Mouse (Mus musculus): Measurements from ENCODE around the gene E330034G19Rik. TPM values are rescaled to one million over a fixed set of nuclear protein-coding genes. Genes with fewer than 3 reads are reported as not detected.

E330034G19Rik gene
- polyA plus RNA-seq, 1 experiment from 2014 or later, result not detected

DNA sequence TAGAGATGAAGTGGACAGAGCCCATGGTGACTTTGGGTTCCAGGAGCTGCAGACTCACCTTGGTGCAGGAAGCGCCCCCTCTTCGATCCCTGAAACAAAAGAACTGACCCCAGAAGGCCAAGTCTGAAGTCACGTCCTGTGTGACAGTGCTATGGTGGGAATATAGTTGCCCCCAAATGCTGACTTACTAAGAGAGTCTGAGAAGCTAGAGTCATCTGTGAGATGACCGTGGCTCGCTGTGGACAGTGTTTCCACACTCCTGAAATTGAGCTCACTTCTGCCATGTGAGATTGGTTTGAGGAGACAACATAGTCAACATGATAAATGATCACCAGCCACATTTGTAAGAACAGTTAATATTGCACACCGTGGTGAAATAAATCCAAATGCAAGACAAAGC lies 30.6 kb upstream of the E330034G19Rik start:
- ATAC-seq (ENCODE audit: low read depth), result no peak
- no peaks in the 10 kb centered on the region for H3K27me3 ChIP-seq (ENCODE audit: control insufficient read depth, insufficient read depth, low read depth, low read length)

DNA sequence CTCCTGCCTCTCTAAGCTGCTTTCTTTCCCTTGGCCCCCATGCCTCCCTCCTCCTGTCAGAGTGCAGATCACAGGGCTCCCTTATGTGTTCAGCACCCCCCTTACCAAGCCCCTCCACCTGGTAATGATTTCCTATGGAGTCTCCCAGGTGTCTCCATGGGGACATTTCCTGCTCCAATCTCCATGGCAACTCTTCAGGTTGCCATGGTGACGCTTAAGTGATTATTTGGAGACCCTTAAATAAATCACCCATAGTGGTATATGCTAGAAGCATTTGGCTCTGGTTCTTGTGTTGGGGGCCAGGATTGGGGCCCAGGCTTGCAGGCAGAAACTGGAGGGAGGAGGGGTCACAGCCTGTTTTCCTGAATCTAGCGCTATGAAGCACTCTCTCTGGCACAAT lies 30.1 kb upstream of the E330034G19Rik start:
- ATAC-seq (ENCODE audit: low read depth), result no peak

More for the DNA sequence above, 30.6 kb upstream of the E330034G19Rik start:
- Histone ChIP-seq H3K4me1 (ENCODE audit: control insufficient read depth, low read depth, low read length) (no peaks in the 10 kb centered on the region), H3K36me3 (ENCODE audit: control insufficient read depth, insufficient read depth) (no peaks in the 10 kb centered on the region), H3K4me3 (ENCODE audit: low read depth, low read length) (no peak overlapping the region), H3K9me3 (replicated peaks; ENCODE audit: control insufficient read depth, low read length) (no peaks in the 10 kb centered on the region), H3K27ac (ENCODE audit: low read length) (no peak overlapping the region), H3K9ac (ENCODE audit: low read depth, low read length) (no peak overlapping the region), H3K4me2 (ENCODE audit: low read depth, low read length) (no peak overlapping the region)
- WGBS (ENCODE audit: insufficient replicate concordance), result 54% methylated on average over 6 of the region's 6 CpGs

DNA sequence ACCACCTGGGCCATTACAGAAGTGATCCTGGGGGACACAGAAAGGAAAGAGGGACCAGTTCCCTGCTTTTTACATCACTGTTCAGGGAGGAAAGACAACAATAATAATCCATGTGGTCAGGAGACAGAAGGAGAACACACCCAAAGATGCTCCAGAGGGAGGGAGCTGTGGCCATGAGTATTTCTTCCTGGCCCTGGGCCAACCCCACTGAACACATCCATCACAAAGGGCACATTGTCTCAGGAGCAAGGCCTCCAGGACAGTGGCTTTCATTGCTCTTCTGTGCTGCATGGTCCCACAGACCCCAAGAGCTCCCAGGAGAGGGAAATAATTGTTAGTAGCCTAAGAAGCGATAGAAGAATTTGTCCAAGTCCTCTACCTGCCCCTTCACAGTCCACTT lies 23.4 kb upstream of the E330034G19Rik start:
- ATAC-seq (ENCODE audit: low read depth), result no peak

More for the DNA sequence above, 30.1 kb upstream of the E330034G19Rik start:
- Histone ChIP-seq H3K27me3 (ENCODE audit: control insufficient read depth, insufficient read depth, low read depth, low read length) (no peaks in the 10 kb centered on the region), H3K27ac (ENCODE audit: low read length) (no peak overlapping the region), H3K9me3 (replicated peaks; ENCODE audit: control insufficient read depth, low read length) (no peaks in the 10 kb centered on the region), H3K4me2 (ENCODE audit: low read depth, low read length) (no peak overlapping the region), H3K36me3 (ENCODE audit: control insufficient read depth, insufficient read depth) (no peaks in the 10 kb centered on the region), H3K4me3 (ENCODE audit: low read depth, low read length) (no peak overlapping the region), H3K4me1 (ENCODE audit: control insufficient read depth, low read depth, low read length) (no peaks in the 10 kb centered on the region), H3K9ac (ENCODE audit: low read depth, low read length) (no peak overlapping the region)
- 53% methylated on average over 2 of the region's 2 CpGs for WGBS (ENCODE audit: insufficient replicate concordance)

DNA sequence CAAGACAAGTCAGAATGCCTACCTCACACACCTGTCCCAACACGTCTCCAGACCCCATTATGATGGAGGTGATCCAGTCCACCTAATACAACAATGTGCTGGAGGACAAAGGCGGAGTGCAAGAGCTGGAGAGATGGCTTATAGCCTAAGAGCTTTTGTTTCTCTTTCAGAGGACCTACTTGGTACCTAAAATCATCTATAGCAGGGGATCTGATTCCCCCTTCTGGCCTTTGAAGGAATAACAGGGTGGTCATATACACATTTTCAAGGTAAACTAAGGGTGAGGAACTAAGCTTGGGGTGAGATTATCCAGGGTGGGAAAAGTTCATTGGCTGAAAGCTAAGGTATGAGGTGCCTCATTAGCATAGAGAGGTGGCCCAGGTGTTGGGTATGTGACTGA lies 19.4 kb upstream of the E330034G19Rik start:
- Histone ChIP-seq H3K36me3 (ENCODE audit: control insufficient read depth, insufficient read depth) (no peaks in the 10 kb centered on the region), H3K4me1 (ENCODE audit: control insufficient read depth, low read depth, low read length) (no peaks in the 10 kb centered on the region), H3K4me3 (ENCODE audit: low read depth, low read length) (no peak overlapping the region), H3K9me3 (replicated peaks; ENCODE audit: control insufficient read depth, low read length) (no peaks in the 10 kb centered on the region), H3K4me2 (ENCODE audit: low read depth, low read length) (no peak overlapping the region), H3K27me3 (ENCODE audit: control insufficient read depth, insufficient read depth, low read depth, low read length) (no peaks in the 10 kb centered on the region), H3K27ac (ENCODE audit: low read length) (no peak overlapping the region), H3K9ac (ENCODE audit: low read depth, low read length) (no peak overlapping the region)
- 33% methylated on average over 2 of the region's 2 CpGs for WGBS (ENCODE audit: insufficient replicate concordance)
- no peak for ATAC-seq (ENCODE audit: low read depth)

More for the DNA sequence above, 23.4 kb upstream of the E330034G19Rik start:
- H3K4me2 ChIP-seq (ENCODE audit: low read depth, low read length), result no peak overlapping the region
- H3K9me3 ChIP-seq (replicated peaks; ENCODE audit: control insufficient read depth, low read length), result no peaks in the 10 kb centered on the region
- WGBS (ENCODE audit: insufficient replicate concordance), result 71% methylated on average over 1 of the region's 1 CpGs
- no peaks in the 10 kb centered on the region for H3K4me1 ChIP-seq (ENCODE audit: control insufficient read depth, low read depth, low read length)
- H3K36me3 ChIP-seq (ENCODE audit: control insufficient read depth, insufficient read depth), result no peaks in the 10 kb centered on the region
- H3K27me3 ChIP-seq (ENCODE audit: control insufficient read depth, insufficient read depth, low read depth, low read length), result no peaks in the 10 kb centered on the region
- no peak overlapping the region for H3K27ac ChIP-seq (ENCODE audit: low read length)
- no peak overlapping the region for H3K9ac ChIP-seq (ENCODE audit: low read depth, low read length)
- H3K4me3 ChIP-seq (ENCODE audit: low read depth, low read length), result no peak overlapping the region

DNA sequence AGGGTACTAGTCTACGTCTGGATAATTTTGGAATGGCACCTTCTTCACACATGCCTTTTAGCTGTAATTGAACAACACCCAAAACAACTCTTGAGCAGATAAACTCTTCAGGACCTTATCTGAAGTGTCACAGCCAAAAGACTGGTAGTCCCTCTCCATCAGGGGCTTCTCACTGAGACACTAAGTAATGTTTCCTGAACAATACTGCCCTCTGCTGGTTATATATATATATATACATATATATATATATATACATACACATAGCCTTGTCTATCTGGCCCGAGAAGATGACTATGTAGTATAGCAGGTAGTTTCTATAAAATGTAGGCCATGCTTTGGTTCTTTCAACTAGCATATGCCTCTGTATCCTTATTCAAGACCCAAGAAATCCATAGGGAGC lies 17.5 kb upstream of the E330034G19Rik start:
- Histone ChIP-seq H3K9ac (ENCODE audit: low read depth, low read length) (no peak overlapping the region), H3K4me1 (ENCODE audit: control insufficient read depth, low read depth, low read length) (no peaks in the 10 kb centered on the region), H3K27me3 (ENCODE audit: control insufficient read depth, insufficient read depth, low read depth, low read length) (no peaks in the 10 kb centered on the region), H3K4me2 (ENCODE audit: low read depth, low read length) (no peak overlapping the region), H3K36me3 (ENCODE audit: control insufficient read depth, insufficient read depth) (no peaks in the 10 kb centered on the region), H3K27ac (ENCODE audit: low read length) (no peak overlapping the region), H3K4me3 (ENCODE audit: low read depth, low read length) (no peak overlapping the region), H3K9me3 (replicated peaks; ENCODE audit: control insufficient read depth, low read length) (no peaks in the 10 kb centered on the region)
- no peak for ATAC-seq (ENCODE audit: low read depth)
- 29% methylated on average over 2 of the region's 2 CpGs for WGBS (ENCODE audit: insufficient replicate concordance)

DNA sequence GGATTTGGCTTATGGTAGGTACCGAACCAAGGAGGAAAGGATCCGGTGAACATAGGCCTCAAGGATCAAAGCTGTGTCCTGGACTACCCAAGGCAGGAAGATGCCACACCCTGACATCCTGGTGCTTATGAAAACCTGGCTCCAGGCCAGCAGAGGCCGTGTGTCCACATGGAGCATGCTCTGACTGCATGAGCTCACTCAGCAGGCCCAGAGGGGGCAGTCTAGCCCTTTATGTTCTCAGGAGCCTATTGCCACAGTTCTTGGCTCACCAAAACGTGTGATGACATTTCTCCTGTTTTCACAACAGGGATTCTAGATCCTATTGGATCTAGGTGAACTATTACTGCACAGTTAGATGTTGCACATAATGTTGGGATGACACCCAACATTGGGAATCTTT lies 11.7 kb upstream of the E330034G19Rik start:
- no peak overlapping the region for H3K27ac ChIP-seq (ENCODE audit: low read length)
- no peaks in the 10 kb centered on the region for H3K9me3 ChIP-seq (replicated peaks; ENCODE audit: control insufficient read depth, low read length)
- H3K4me1 ChIP-seq (ENCODE audit: control insufficient read depth, low read depth, low read length), result no peaks in the 10 kb centered on the region
- no peak overlapping the region for H3K9ac ChIP-seq (ENCODE audit: low read depth, low read length)
- no peak overlapping the region for H3K4me2 ChIP-seq (ENCODE audit: low read depth, low read length)
- 39% methylated on average over 4 of the region's 4 CpGs for WGBS (ENCODE audit: insufficient replicate concordance)
- ATAC-seq (ENCODE audit: low read depth), result no peak
- H3K27me3 ChIP-seq (ENCODE audit: control insufficient read depth, insufficient read depth, low read depth, low read length), result no peaks in the 10 kb centered on the region
- H3K36me3 ChIP-seq (ENCODE audit: control insufficient read depth, insufficient read depth), result no peaks in the 10 kb centered on the region
- no peak overlapping the region for H3K4me3 ChIP-seq (ENCODE audit: low read depth, low read length)

DNA sequence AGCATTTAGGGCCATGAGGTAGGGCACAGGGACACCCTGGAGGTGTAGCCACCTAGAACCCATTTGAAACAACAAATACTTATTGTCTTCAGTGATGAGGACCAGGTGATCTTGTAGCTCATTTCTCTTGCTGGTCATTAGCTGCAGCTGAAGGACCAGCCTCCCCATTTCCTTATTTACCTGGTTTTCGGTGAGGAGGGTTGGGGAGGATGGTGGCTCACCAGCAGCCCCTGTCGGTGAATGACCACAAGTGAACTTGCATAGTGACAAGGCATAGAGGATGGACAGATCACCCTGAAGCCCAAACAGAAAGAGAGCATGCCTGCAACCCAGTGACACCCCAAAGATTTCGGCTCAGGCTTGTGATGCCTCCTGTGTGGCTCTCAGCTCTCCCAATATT lies 10.7 kb upstream of the E330034G19Rik start:
- no peak for ATAC-seq (ENCODE audit: low read depth)
- WGBS (ENCODE audit: insufficient replicate concordance), result 49% methylated on average over 3 of the region's 3 CpGs

DNA sequence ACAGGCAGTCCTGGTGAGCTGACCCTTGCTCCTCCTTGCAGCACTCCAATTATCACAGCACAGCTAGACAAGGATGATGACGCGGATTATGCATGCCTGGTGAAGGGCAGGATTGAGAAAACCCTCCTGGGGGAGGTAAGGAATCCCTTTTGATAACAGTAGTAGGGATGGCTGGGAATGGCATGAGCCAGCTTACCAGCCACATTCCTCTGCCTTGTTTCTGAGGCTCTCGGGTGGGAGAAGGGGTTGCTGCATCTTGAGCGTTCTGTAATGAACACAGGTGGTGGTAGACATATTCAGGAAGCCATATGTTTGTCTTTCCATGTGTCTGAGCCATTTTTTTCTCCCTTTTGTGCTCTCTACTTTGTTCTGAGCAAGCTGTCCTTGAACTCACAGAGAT lies 6.9 kb upstream of the E330034G19Rik start:
- no peak overlapping the region for H3K9ac ChIP-seq (ENCODE audit: low read depth, low read length)
- no peak for ATAC-seq (ENCODE audit: low read depth)
- H3K27ac ChIP-seq (ENCODE audit: low read length), result no peak overlapping the region
- no peaks in the 10 kb centered on the region for H3K9me3 ChIP-seq (replicated peaks; ENCODE audit: control insufficient read depth, low read length)
- no peak overlapping the region for H3K4me2 ChIP-seq (ENCODE audit: low read depth, low read length)
- H3K4me3 ChIP-seq (ENCODE audit: low read depth, low read length), result no peak overlapping the region
- H3K36me3 ChIP-seq (ENCODE audit: control insufficient read depth, insufficient read depth), result no peaks in the 10 kb centered on the region
- no peaks in the 10 kb centered on the region for H3K27me3 ChIP-seq (ENCODE audit: control insufficient read depth, insufficient read depth, low read depth, low read length)
- no peaks in the 10 kb centered on the region for H3K4me1 ChIP-seq (ENCODE audit: control insufficient read depth, low read depth, low read length)
- 37% methylated on average over 4 of the region's 4 CpGs for WGBS (ENCODE audit: insufficient replicate concordance)

More for the DNA sequence above, 10.7 kb upstream of the E330034G19Rik start:
- no peak overlapping the region for H3K9ac ChIP-seq (ENCODE audit: low read depth, low read length)
- no peak overlapping the region for H3K4me3 ChIP-seq (ENCODE audit: low read depth, low read length)
- no peaks in the 10 kb centered on the region for H3K36me3 ChIP-seq (ENCODE audit: control insufficient read depth, insufficient read depth)
- H3K27me3 ChIP-seq (ENCODE audit: control insufficient read depth, insufficient read depth, low read depth, low read length), result no peaks in the 10 kb centered on the region
- no peaks in the 10 kb centered on the region for H3K4me1 ChIP-seq (ENCODE audit: control insufficient read depth, low read depth, low read length)
- no peaks in the 10 kb centered on the region for H3K9me3 ChIP-seq (replicated peaks; ENCODE audit: control insufficient read depth, low read length)
- no peak overlapping the region for H3K27ac ChIP-seq (ENCODE audit: low read length)
- H3K4me2 ChIP-seq (ENCODE audit: low read depth, low read length), result no peak overlapping the region

DNA sequence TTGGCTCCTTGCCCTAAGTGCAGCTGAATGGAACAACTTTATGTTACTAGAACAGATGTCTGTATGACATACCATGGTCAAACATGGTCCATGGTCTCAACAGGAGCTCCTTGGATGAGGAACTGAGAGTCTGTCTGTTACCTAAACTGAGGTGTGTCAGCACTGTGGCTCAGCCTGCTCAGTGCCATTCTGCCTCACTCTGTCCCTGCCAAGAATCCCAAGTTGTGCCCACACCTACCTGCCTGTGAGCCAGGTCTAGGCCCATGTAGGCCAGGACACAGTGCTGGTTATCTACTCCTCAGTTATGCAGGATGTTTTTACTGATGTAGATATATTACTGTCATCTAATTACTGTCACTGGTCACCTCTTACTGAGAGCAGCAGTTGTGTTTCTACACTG lies 2.3 kb upstream of the E330034G19Rik start:
- Histone ChIP-seq H3K9ac (ENCODE audit: low read depth, low read length) (no peak overlapping the region), H3K4me2 (ENCODE audit: low read depth, low read length) (no peak overlapping the region)
- ATAC-seq (ENCODE audit: low read depth), result no peak

DNA sequence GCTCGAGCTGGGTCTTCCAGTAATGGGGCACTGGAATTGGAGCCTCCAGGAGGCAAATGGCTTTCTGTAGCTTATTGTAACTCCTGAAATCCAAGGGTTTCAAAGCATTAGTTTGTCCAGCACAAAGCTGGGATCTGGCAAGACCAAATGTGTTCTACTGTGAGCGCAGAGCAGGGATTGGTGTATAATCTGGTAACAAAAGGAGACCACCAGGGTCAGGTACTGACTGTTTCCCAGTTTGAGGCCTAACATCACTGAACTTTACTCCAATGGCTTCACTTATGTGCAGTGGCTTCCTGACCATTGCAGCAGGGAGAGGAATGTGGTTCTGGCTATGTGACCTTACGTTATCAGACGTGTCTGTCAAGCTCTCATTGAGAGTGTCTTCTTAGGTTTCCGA lies 617 bp downstream of the E330034G19Rik start:
- no peak overlapping the region for H3K4me3 ChIP-seq (ENCODE audit: low read depth, low read length)
- no peaks in the 10 kb centered on the region for H3K9me3 ChIP-seq (replicated peaks; ENCODE audit: control insufficient read depth, low read length)
- no peaks in the 10 kb centered on the region for H3K27me3 ChIP-seq (ENCODE audit: control insufficient read depth, insufficient read depth, low read depth, low read length)
- no peaks in the 10 kb centered on the region for H3K4me1 ChIP-seq (ENCODE audit: control insufficient read depth, low read depth, low read length)
- H3K27ac ChIP-seq (ENCODE audit: low read length), result no peak overlapping the region
- no peak for ATAC-seq (ENCODE audit: low read depth)
- H3K4me2 ChIP-seq (ENCODE audit: low read depth, low read length), result no peak overlapping the region
- WGBS (ENCODE audit: insufficient replicate concordance), result 56% methylated on average over 5 of the region's 5 CpGs
- no peaks in the 10 kb centered on the region for H3K36me3 ChIP-seq (ENCODE audit: control insufficient read depth, insufficient read depth)
- no peak overlapping the region for H3K9ac ChIP-seq (ENCODE audit: low read depth, low read length)

More for the DNA sequence above, 2.3 kb upstream of the E330034G19Rik start:
- Histone ChIP-seq H3K36me3 (ENCODE audit: control insufficient read depth, insufficient read depth) (no peaks in the 10 kb centered on the region), H3K4me1 (ENCODE audit: control insufficient read depth, low read depth, low read length) (no peaks in the 10 kb centered on the region), H3K9me3 (replicated peaks; ENCODE audit: control insufficient read depth, low read length) (no peaks in the 10 kb centered on the region), H3K27ac (ENCODE audit: low read length) (no peak overlapping the region), H3K27me3 (ENCODE audit: control insufficient read depth, insufficient read depth, low read depth, low read length) (no peaks in the 10 kb centered on the region), H3K4me3 (ENCODE audit: low read depth, low read length) (no peak overlapping the region)

Measured in liver, embryonic 16.5 days (tissue).